Mouse (Mus musculus): ENCODE results near the gene Cacna1d. TPM values are rescaled to one million over a fixed set of nuclear protein-coding genes. Genes with fewer than 3 reads are reported as not detected.
A peak's percentile ranks its signal among the peaks of the same experiment; 100 is the strongest.

Cacna1d gene
- 10 to 100 TPM; 32.7 to 32.9 TPM for total RNA-seq (2021)
- long read RNA-seq, experiment 1, partial matches to known transcripts = 1 of 1 reads
- long read RNA-seq, experiment 1, other reads (novel, unspliced or antisense) = 0 of 1 reads
- long read RNA-seq, experiment 2, partial matches to known transcripts = 4 of 18 reads
- long read RNA-seq, experiment 2, other reads (novel, unspliced or antisense) = 14 of 18 reads

DNA sequence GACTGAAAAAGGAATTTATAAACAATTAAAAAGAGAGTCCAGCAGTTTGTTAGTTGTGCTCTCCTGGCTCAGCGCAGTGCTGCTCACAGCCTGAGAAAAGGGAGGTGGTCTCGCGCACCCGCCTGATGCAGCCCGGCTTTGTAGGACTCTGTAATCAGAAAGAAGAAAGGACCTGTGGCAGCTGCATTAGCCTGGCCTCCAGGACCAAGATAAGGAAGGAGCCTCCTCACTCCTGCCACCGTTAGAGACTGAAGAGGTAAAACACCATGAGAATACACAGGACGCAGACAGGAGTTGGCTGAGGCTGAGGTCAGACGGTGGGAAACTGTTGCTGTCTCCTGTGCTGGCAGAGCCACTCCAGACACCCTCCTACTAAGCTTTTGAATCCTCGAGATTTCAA, at the start of gene Cacna1d:
Gene Cacna1d (minus strand): TSS at position 114 of the 400 bp plus-strand sequence.
- DNase-seq (ENCODE audit: low spot score in 2 of 2) = no peak

- DNase-seq (ENCODE audit: low spot score in 2 of 2) = no peak
Measured at GRCm38 (mm10) chr14:30533780-30534450, 42.7 kb upstream of the Cacna1d start.

DNA sequence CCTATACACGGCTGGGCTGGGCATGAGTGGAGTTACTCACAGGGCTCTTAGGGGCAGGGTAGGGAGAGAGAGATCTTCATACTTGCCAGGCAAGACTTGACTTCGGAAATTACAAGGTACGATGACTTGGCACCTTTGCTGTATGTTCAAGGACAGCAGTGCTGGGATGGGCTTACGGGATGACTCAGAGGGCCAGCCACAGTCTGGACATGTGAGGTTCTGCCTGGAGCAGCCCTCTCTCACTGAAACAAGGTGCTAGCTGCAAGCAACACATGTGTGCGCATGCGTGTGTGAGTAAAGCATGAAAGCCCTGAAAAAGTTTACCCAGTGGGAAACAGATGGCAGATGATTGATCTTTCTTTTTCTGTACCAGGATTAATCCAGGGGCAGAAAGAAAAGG, 40.6 kb upstream of the Cacna1d start:
- no peak for DNase-seq (ENCODE audit: low spot score in 2 of 2)

GRCm38 (mm10) chr14:30531431-30531830, 40.2 kb upstream of the Cacna1d start:
- no peak for DNase-seq (ENCODE audit: low spot score in 2 of 2)

- no peak for DNase-seq (ENCODE audit: low spot score in 2 of 2)
Measured at GRCm38 (mm10) chr14:30530726-30531269, 39.5 kb upstream of the Cacna1d start.

DNA sequence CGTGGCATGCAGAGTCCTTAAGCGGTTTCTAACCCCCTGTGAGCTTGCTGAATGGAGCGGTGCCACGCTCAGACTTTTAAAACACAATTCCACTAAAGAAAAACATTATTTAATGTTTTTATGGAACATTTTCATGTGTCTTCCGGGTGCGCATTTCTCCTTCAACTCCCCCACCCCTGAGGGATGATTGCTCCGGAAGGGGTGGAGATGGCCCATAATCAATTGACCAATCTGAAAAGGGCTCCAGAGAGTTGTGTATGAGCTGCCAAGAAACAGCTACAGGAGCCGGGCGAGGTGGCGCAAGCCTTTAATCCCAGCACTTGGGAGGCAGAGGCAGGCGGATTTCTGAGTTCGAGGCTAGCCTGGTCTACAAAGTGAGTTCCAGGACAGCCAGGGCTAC, 38.2 kb upstream of the Cacna1d start:
- no peak for DNase-seq (ENCODE audit: low spot score in 2 of 2)

DNA sequence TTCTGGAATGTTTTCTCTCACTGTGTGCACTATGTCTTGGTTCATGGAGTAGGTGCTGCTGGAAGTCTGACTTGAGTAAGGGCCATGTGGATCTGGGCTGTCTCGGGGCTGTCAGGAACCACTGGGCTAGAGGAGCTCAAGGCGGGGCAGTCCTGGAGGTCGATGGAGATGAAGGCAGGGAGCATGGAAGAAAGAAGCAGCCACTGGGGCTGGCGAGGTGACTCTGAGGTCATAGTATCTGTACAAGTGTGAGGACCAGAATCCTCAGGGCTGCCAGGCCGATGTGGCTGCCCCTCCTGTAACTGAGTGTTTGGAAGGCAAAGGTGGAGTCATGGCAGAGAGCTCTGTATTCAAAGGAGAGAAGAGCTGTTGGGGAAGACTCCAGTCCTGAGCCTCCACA, 37.7 kb upstream of the Cacna1d start:
- DNase-seq (ENCODE audit: low spot score in 2 of 2) = no peak

DNA sequence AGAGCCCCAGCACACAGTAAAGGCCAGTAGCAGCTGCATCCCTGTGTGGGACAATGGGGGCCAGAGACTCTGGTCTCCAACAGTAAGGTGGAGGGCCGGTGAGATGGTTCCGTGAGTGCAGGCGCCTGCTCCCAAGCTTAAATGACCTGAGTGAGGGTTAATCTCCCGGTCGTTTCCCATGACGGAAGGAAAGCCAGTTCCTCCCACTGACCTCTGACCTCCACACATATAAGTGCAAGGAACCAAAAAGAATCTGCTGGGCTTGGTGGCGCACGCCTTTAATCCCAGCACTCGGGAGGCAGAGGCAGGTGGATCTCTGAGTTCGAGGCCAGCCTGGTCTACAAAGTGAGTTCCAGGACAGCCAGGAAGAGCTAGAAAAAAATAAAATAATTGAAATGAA, 37.1 kb upstream of the Cacna1d start:
- no peak for DNase-seq (ENCODE audit: low spot score in 2 of 2)

GRCm38 (mm10) chr14:30523356-30523755, 32.1 kb upstream of the Cacna1d start:
- DNase-seq (ENCODE audit: low spot score in 2 of 2) = no peak

DNA sequence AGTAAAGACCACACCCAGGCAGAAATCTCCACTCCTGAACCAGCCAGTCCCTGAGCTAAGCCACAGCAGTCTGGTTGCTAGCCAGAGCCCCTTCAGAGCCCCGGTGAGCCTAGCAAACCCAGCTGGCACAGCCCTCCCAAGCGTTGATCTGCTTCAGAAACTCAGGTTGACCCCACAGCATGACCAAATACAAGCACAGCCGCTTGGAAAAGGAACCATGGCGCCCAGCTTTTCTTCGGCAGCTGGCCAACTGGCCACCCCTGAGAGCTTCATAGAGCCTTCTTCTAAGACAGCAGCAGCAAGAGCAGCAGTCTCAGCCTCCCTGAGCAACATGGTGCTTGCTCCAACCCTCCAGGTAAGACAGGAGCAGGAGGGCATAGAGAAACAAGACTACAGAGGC, 28.1 kb upstream of the Cacna1d start:
- DNase-seq (ENCODE audit: low spot score in 2 of 2) = no peak

DNA sequence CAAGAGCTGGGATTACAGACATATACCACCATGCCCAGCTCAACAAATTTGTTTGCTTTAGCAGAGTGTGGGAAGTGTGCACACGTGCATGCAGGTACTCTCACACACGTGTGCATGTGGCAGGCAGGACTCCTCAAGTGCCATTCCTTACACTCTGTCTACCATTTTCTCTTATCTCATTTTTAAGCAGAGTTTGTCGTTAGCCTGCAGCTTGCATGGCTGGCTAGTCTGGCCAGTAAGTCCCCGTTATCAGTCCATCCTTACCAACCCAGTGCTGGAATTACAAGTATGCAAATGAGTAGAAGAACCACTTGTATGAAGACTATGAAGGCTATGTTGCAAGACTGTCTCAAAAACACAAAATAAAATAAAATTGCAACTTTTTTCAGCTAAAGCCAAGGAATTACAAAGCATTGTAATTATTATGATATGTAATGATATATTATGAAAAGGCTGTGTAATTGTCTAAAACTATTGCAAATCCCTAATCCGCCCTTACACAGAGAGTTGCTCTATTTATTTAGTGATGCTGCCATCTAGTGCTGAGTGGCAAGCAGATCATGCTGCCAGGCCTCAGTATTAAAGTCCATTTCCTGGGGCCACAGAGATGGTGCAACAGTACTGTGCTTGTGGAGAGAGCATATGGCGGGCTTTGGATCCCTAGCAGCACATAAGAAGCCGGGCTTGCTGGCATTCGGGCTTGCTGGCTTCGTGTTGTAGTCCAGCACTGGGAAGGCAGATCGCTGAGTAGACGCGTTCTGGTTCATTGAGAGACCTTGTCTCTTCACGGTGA, 24.9 kb upstream of the Cacna1d start:
- DNase-seq (ENCODE audit: low spot score in 2 of 2) = no peak

DNA sequence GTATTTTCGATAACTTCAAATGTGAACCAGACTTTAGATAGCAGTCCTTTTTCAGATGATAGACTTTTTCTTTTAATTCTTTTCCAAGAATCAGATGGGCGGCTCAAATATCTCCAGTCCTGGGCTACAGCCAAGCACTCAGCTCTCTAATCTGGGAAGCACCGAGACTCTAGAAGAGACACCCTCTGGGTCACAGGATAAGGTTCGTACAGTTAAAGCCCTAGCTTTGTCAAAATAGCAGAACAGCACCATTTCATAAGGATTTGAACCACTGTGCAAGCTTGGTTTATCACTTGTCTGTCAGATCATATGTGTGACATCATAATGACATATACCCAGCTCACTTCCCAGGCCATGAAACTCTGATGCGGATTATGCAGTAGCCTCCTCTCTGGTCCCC, 21.6 kb upstream of the Cacna1d start:
- DNase-seq (ENCODE audit: low spot score in 2 of 2) = no peak

GRCm38 (mm10) chr14:30510214-30510763, 19.0 kb upstream of the Cacna1d start:
- DNase-seq (ENCODE audit: low spot score in 2 of 2) = no peak

DNA sequence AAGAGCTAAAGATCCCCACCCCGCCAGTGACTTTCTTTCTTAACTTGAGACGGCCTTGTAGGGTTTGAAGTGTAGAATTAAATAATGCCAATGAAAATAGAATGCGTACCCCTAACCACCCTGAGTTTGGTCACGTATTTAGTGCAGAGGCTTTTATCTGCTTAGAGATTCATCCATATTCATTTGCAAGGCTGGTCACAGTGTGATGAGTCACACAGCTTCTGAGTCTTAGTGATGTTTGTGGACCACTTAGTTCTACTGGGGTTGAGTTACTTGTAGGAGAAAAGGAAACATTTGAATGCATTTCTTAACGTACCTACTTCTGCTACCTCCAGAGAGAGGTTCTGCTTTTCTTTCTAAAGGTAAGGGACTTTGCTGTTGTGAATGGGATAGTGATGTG, 13.7 kb upstream of the Cacna1d start:
- DNase-seq (ENCODE audit: low spot score in 2 of 2) = no peak

DNA sequence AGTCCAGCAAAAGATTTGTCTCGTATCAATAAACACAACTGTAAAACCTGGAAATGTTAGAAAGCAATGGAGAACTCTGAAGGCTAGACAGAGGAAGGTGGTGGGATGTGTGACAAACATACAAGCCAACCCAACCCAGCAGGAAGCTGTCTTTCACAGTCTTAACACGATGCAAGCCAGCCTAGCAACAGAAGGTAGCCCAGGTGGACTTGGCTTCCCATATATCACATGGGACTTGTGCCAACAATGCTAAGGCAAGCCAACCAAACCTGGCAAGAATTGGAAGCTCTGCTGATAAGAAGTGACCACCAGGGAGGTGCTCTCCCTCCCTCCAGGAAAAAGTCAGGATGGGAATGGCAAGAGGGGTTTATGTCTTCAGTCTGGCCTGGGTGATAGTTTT, 6.9 kb upstream of the Cacna1d start:
- DNase-seq (ENCODE audit: low spot score in 2 of 2) = no peak

DNA sequence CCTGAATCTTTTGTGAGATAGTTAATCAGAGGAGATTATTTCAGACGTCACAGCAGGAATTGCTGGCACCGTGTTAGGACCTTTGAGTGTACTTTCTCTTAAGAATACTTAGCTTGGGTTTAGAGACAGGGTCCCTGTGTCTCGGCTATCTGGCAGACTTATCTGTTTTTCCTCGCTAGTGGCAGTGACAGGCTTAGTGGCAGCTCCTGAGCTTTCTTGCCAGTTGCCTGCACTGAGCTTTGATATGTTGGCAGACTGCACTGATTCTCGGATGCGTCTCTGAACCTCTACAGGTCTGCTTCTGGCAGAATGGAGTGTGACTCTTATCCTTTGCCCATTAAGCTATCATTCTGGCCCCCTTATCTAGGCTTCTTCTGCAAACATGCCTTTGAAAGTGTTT, 3.7 kb upstream of the Cacna1d start:
- DNase-seq (ENCODE audit: low spot score in 2 of 2) = no peak

- no peak for DNase-seq (ENCODE audit: low spot score in 2 of 2)
Measured at GRCm38 (mm10) chr14:30493276-30493675, 2.0 kb upstream of the Cacna1d start.

DNA sequence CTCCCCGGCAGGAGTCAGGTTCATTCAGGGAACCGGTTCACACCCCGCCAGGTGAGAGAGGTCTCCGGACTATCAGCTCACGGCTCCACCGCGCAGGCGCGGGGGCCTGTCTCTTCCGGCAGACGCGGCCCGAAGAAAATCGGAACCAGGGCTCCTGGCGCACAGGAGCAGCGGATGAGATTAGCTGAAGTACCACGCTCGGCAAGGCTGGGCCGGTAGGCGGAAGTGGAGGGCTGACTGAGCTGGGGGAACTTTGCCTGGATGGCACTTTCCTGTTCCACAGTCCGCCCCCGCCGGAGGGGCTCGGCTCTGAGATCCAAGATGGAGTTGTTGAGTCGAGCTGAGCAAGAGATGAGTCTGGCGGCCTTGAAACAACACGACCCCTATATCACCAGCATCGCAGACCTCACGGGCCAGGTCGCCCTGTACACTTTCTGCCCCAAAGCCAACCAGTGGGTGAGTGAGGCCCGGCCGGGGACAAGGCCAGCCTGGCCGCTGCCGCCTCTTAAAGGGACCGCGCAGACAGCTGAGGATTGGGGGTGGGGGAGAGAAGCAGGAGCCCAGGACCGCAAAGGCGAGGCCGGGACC, 11.8 kb downstream of the Cacna1d start, which contains the start of gene Dcp1a:
Gene Dcp1a (plus strand): TSS at position 175 of the 588 bp plus-strand sequence.
- DNase-seq (ENCODE audit: low spot score in 2 of 2) = peak; percentile 85 to 91

- no peak for DNase-seq (ENCODE audit: low spot score in 2 of 2)
Measured at GRCm38 (mm10) chr14:30474416-30474815, 16.8 kb downstream of the Cacna1d start.

- DNase-seq (ENCODE audit: low spot score in 2 of 2) = no peak
Measured at GRCm38 (mm10) chr14:30473605-30474004, 17.6 kb downstream of the Cacna1d start.

GRCm38 (mm10) chr14:30463312-30463711, 27.9 kb downstream of the Cacna1d start:
- no peak for DNase-seq (ENCODE audit: low spot score in 2 of 2)
